Comparison of ENCODE assay signal across 40 mouse cellular contexts in the genomic region with DNA sequence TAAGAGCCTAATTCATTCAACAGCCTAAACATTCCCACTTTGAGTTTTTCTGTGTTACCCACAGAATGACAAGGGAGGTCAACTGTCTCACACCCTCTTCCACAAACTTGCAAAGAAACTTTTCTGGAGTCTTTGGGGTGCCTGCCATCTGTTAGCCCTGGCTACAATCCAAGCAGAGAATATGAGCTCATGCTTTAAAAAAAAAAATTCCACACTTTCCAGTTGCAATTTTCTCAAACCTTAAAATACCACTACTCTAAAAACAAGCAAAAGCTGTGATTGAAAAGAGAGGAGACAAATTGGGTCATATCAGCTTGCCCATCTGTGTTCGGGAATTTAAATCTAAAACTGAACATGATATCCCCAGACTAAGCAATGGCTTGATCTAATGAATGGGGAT. TPM values are rescaled to one million over a fixed set of nuclear protein-coding genes. Genes with fewer than 3 reads are reported as not detected.
DNase-seq lines count a peak whose midpoint lies in the region; ATAC-seq and TF ChIP-seq lines count a peak whose summit lies in the region.
"Had no signal": no experiment of that assay in that cellular context is flagged by ENCODE, and none has a peak within 500 bp of the region (broad histone marks: within the 10 kb centered on the region; RNA-seq: fewer than 3 reads in every experiment).

No protein-coding gene starts in this region.

- ATAC-seq in forebrain, postnatal 0 days, result peak; percentile 20; the same call in 1 of the 2 replicates
- ATAC-seq: hindbrain, postnatal 0 days; intestine, embryonic 15.5 days; midbrain, embryonic 16.5 days; Patski had no signal

- peak; percentile 40 for DNase-seq in forebrain, postnatal 0 days
- no peak for DNase-seq in forebrain, embryonic 10.5 days (ENCODE audit: extremely low spot score, low spot score)
- peak; percentile 8 to 40 for DNase-seq in left cerebral cortex, adult 18-20 months (ENCODE audit: low spot score in 2 of 2)
- DNase-seq in left cerebral cortex, postnatal 4 days, result no peak
- DNase-seq in right cerebral cortex, adult 2 months (ENCODE audit: low spot score in 2 of 2), result peak; percentile 35 to 37
- DNase-seq in right cerebral cortex, postnatal 36 days (ENCODE audit: low spot score in 2 of 2), result no peak
- DNase-seq in skeletal muscle tissue, adult 2 months (ENCODE audit: low read depth, low spot score), result peak; percentile 3
- DNase-seq in liver, result no peak
- DNase-seq: adrenal gland, postnatal 10 days; cerebellum, adult 11-12 months; cerebellum, adult 9-11 months; embryo, embryonic 11 days; kidney, adult 2 months; kidney, postnatal 36 days; liver, embryonic 13.5 days; lung, embryonic 14.5 days; lung, postnatal 36 days; spleen, adult 18-20 months; thymus, adult 2 months; thymus, postnatal 36 days had no signal

- TF ChIP-seq CTCF in forebrain, postnatal 0 days (IDR thresholded peaks at IDR 0.05; ENCODE audit: low read depth), result no peak

- no peak overlapping the region for H3K9ac ChIP-seq in forebrain, postnatal 0 days
- H3K9ac ChIP-seq: embryonic facial prominence, embryonic 13.5 days; forebrain, embryonic 12.5 days; hindbrain, embryonic 12.5 days; intestine, embryonic 15.5 days; liver, embryonic 13.5 days; lung, embryonic 14.5 days; neural tube, embryonic 13.5 days had no signal

- no peaks in the 10 kb centered on the region for H3K9me3 ChIP-seq in forebrain, postnatal 0 days (ENCODE audit: low read length)
- no peaks in the 10 kb centered on the region for H3K9me3 ChIP-seq in forebrain, embryonic 10.5 days
- H3K9me3 ChIP-seq: embryonic facial prominence, embryonic 13.5 days; forebrain, embryonic 12.5 days; hindbrain, embryonic 12.5 days; intestine, embryonic 15.5 days; liver, embryonic 13.5 days; neural tube, embryonic 13.5 days had no signal

- H3K36me3 ChIP-seq in forebrain, postnatal 0 days (ENCODE audit: insufficient read depth), result no peaks in the 10 kb centered on the region
- no peaks in the 10 kb centered on the region for H3K36me3 ChIP-seq in forebrain, embryonic 10.5 days (replicated peaks)
- H3K36me3 ChIP-seq: embryonic facial prominence, embryonic 13.5 days; forebrain, embryonic 12.5 days; G1E; hindbrain, embryonic 12.5 days; intestine, embryonic 15.5 days; liver, embryonic 13.5 days; neural tube, embryonic 13.5 days had no signal

- H3K4me3 ChIP-seq in forebrain, postnatal 0 days (ENCODE audit: low read depth, low read length), result no peak overlapping the region
- no peak overlapping the region for H3K4me3 ChIP-seq in forebrain, embryonic 10.5 days
- H3K4me3 ChIP-seq: embryonic facial prominence, embryonic 13.5 days; erythroblast, embryonic 14.5 days; forebrain, embryonic 12.5 days; hindbrain, embryonic 12.5 days; intestine, embryonic 15.5 days; layer of hippocampus, adult 2 months; liver, embryonic 13.5 days; neural tube, embryonic 13.5 days had no signal

- 65% methylated on average over 1 of the region's 1 CpGs for WGBS in forebrain, postnatal 0 days
- WGBS in forebrain, embryonic 10.5 days, result 79% methylated on average over 1 of the region's 1 CpGs

- intact Hi-C loops in left cerebral cortex, postnatal 4 days (cut with DNase I), result no loop called here

- no peaks in the 10 kb centered on the region for H3K4me1 ChIP-seq in forebrain, postnatal 0 days (ENCODE audit: insufficient read depth)
- peaks cover 4% of the 10 kb centered on the region; the same call in 1 of the 2 replicates for H3K4me1 ChIP-seq in forebrain, embryonic 10.5 days
- H3K4me1 ChIP-seq: embryonic facial prominence, embryonic 13.5 days; hindbrain, embryonic 12.5 days; intestine, embryonic 15.5 days; liver, embryonic 13.5 days; neural tube, embryonic 13.5 days had no signal

- H3K27me3 ChIP-seq in forebrain, postnatal 0 days (ENCODE audit: insufficient read depth, low read length), result no peaks in the 10 kb centered on the region
- no peaks in the 10 kb centered on the region for H3K27me3 ChIP-seq in forebrain, embryonic 10.5 days (ENCODE audit: poor library complexity, severe bottlenecking)
- H3K27me3 ChIP-seq: embryonic facial prominence, embryonic 13.5 days; forebrain, embryonic 12.5 days; hindbrain, embryonic 12.5 days; intestine, embryonic 15.5 days; liver, embryonic 13.5 days; neural tube, embryonic 13.5 days; Patski had no signal

- no peak overlapping the region for H3K4me2 ChIP-seq in forebrain, postnatal 0 days (ENCODE audit: low read depth)
- H3K4me2 ChIP-seq: embryonic facial prominence, embryonic 13.5 days; forebrain, embryonic 12.5 days; hindbrain, embryonic 12.5 days; intestine, embryonic 15.5 days; liver, embryonic 13.5 days; lung, embryonic 14.5 days; midbrain, embryonic 11.5 days; neural tube, embryonic 13.5 days had no signal

- no peak overlapping the region for H3K27ac ChIP-seq in forebrain, postnatal 0 days (ENCODE audit: low read depth, low read length)
- no peak overlapping the region for H3K27ac ChIP-seq in forebrain, embryonic 10.5 days
- H3K27ac ChIP-seq: embryonic facial prominence, embryonic 13.5 days; forebrain, embryonic 12.5 days; hindbrain, embryonic 12.5 days; hindbrain, postnatal 0 days; intestine, embryonic 15.5 days; layer of hippocampus, adult 2 months; liver, embryonic 13.5 days; neural tube, embryonic 13.5 days; stomach, postnatal 0 days had no signal

RNA-seq across cellular contexts. Expression of a gene that starts 24.7 kb away (rescaled TPM):
- 0.14 and 0.31 TPM in 2 replicates for total RNA-seq in forebrain, postnatal 0 days (2014; rRNA removed)
- polyA plus RNA-seq in forebrain, postnatal 0 days (2015; fragmentation: Nextera tagmentation; extraction: Ambion mirVana), result 0.08 and 0.10 TPM in 2 replicates
- polyA plus RNA-seq in forebrain, embryonic 10.5 days (2016; fragmentation: Nextera tagmentation; extraction: Ambion mirVana), result not detected in 2 replicates
- not detected for total RNA-seq in left cerebral cortex, adult 18-20 months (2021)
- not detected for total RNA-seq in left cerebral cortex, postnatal 4 days (2021)
- total RNA-seq: adrenal gland, postnatal 10 days; G1E; gastrocnemius, adult 8-10 months; gastrocnemius, postnatal 4 days; heart, postnatal 25 days; hindbrain, postnatal 0 days; layer of hippocampus, adult 2 months; layer of hippocampus, postnatal 25 days; left cerebral cortex, postnatal 36 days; megakaryocyte, adult 5-6 weeks had no signal
- polyA plus RNA-seq: embryonic facial prominence, embryonic 13.5 days; erythroblast, embryonic 14.5 days; forebrain, embryonic 12.5 days; G1E; heart, embryonic 14.5 days; hindbrain, embryonic 12.5 days; hindbrain, postnatal 0 days; intestine, embryonic 15.5 days; kidney, adult 2 months; liver, embryonic 13.5 days; lung, embryonic 14.5 days; stomach, postnatal 0 days; thymus, adult 2 months had no signal

Comparison
In these comparisons a context has a peak if more than half of its experiments do, and no peak if none do; other contexts are left out.
1. DNase-seq: peak in forebrain, postnatal 0 days (single experiment), left cerebral cortex, adult 18-20 months (2 of 2), right cerebral cortex, adult 2 months (2 of 2) and skeletal muscle tissue, adult 2 months (single experiment); none in forebrain, embryonic 10.5 days (single experiment), left cerebral cortex, postnatal 4 days (single experiment), right cerebral cortex, postnatal 36 days (0 of 2) and liver (single experiment).